Comparison of ENCODE assay signal across 10 mouse cellular contexts in genomic region chr17:69769002-69769421, GRCm38 (mm10).
DNase-seq lines count a peak whose midpoint lies in the region; ATAC-seq and TF ChIP-seq lines count a peak whose summit lies in the region.
"Had no signal": no experiment of that assay in that cellular context is flagged by ENCODE, and none has a peak within 500 bp of the region (broad histone marks: within the 10 kb centered on the region; RNA-seq: fewer than 3 reads in every experiment).

No protein-coding gene starts in this region.

- H3K4me2 ChIP-seq in embryonic facial prominence, embryonic 11.5 days (ENCODE audit: low read depth, low read length), result no peak overlapping the region
- H3K4me2 ChIP-seq in midbrain, postnatal 0 days (ENCODE audit: low read depth, low read length, poor library complexity, severe bottlenecking), result no peak overlapping the region
- H3K4me2 ChIP-seq: liver, embryonic 12.5 days had no signal

- TF ChIP-seq CTCF in cerebellum, adult 2 months (IDR thresholded peaks at IDR 0.05; ENCODE audit: borderline replicate concordance, insufficient read depth, low read depth, low read length), result no peak
- no peak for TF ChIP-seq CTCF in midbrain, postnatal 0 days (IDR thresholded peaks at IDR 0.05)

- no peaks in the 10 kb centered on the region for H3K36me3 ChIP-seq in embryonic facial prominence, embryonic 11.5 days (replicated peaks; ENCODE audit: control insufficient read depth, insufficient read depth, low read depth, low read length)
- H3K36me3 ChIP-seq in midbrain, postnatal 0 days (ENCODE audit: insufficient read depth, low read length), result no peaks in the 10 kb centered on the region
- H3K36me3 ChIP-seq: liver, embryonic 12.5 days had no signal

- 27% methylated on average over 8 of the region's 8 CpGs for WGBS in cerebellum, adult 2 months
- WGBS in embryonic facial prominence, embryonic 11.5 days, result 71% methylated on average over 8 of the region's 8 CpGs
- 46% methylated on average over 8 of the region's 8 CpGs for WGBS in midbrain, postnatal 0 days

- no peak overlapping the region for H3K27ac ChIP-seq in cerebellum, adult 2 months (ENCODE audit: insufficient read depth, low read length)
- H3K27ac ChIP-seq in embryonic facial prominence, embryonic 11.5 days (replicated peaks; ENCODE audit: low read depth, low read length), result no peak overlapping the region
- no peak overlapping the region for H3K27ac ChIP-seq in midbrain, postnatal 0 days (ENCODE audit: low read depth, low read length)
- H3K27ac ChIP-seq: liver, embryonic 12.5 days had no signal

- no peak for TF ChIP-seq POLR2A in cerebellum, adult 2 months (IDR thresholded peaks at IDR 0.05; ENCODE audit: borderline replicate concordance, insufficient read depth, low read length)

- DNase-seq in cerebellum, adult 2 months, result peak; percentile 18 to 24
- DNase-seq in cerebellum, adult 11 months, result no peak
- DNase-seq in embryonic facial prominence, embryonic 11.5 days (ENCODE audit: low spot score), result peak; percentile 40
- DNase-seq in layer of hippocampus, postnatal 10 days (ENCODE audit: low spot score in 2 of 2), result peak; percentile 24 to 38
- DNase-seq in midbrain, postnatal 0 days (ENCODE audit: low spot score), result peak; percentile 30
- no peak for DNase-seq in lung, postnatal 10 days
- DNase-seq in adipocyte (ENCODE audit: low spot score), result no peak
- DNase-seq: gastrocnemius, postnatal 25 days had no signal

- H3K27me3 ChIP-seq in cerebellum, adult 2 months (ENCODE audit: control insufficient read depth, insufficient read depth, low read length), result no peaks in the 10 kb centered on the region
- H3K27me3 ChIP-seq in embryonic facial prominence, embryonic 11.5 days (ENCODE audit: control insufficient read depth, insufficient read depth, low read length), result no peaks in the 10 kb centered on the region
- H3K27me3 ChIP-seq in midbrain, postnatal 0 days (ENCODE audit: insufficient read depth, low read length), result no peaks in the 10 kb centered on the region
- H3K27me3 ChIP-seq: liver, embryonic 12.5 days had no signal

- H3K4me3 ChIP-seq in cerebellum, adult 2 months (replicated peaks; ENCODE audit: insufficient read depth, low read depth, low read length), result no peak overlapping the region
- H3K4me3 ChIP-seq in embryonic facial prominence, embryonic 11.5 days (ENCODE audit: low read depth, low read length), result no peak overlapping the region
- no peak overlapping the region for H3K4me3 ChIP-seq in midbrain, postnatal 0 days (ENCODE audit: low read depth, low read length)
- H3K4me3 ChIP-seq: liver, embryonic 12.5 days had no signal

- H3K9me3 ChIP-seq in embryonic facial prominence, embryonic 11.5 days (replicated peaks; ENCODE audit: control insufficient read depth, low read length), result no peaks in the 10 kb centered on the region
- no peaks in the 10 kb centered on the region for H3K9me3 ChIP-seq in midbrain, postnatal 0 days (ENCODE audit: low read length)

- no peak overlapping the region for H3K9ac ChIP-seq in embryonic facial prominence, embryonic 11.5 days (replicated peaks; ENCODE audit: low read length)
- no peak overlapping the region for H3K9ac ChIP-seq in midbrain, postnatal 0 days (replicated peaks; ENCODE audit: low read length, poor library complexity, severe bottlenecking)
- H3K9ac ChIP-seq: liver, embryonic 12.5 days had no signal

- peak; percentile 67; the same call in 1 of the 2 replicates for ATAC-seq in embryonic facial prominence, embryonic 11.5 days (replicated peaks; ENCODE audit: insufficient number of reproducible peaks, low FRiP score, low TSS enrichment, low read depth)
- no peak for ATAC-seq in midbrain, postnatal 0 days (ENCODE audit: low FRiP score)
- no peak for ATAC-seq in inflammation-experienced regulatory T-cells, adult 6 months
- ATAC-seq: liver, embryonic 12.5 days had no signal

- H3K4me1 ChIP-seq in cerebellum, adult 2 months (ENCODE audit: control insufficient read depth, insufficient read depth, low read length), result no peaks in the 10 kb centered on the region; the same call in 1 of the 2 replicates
- no peaks in the 10 kb centered on the region for H3K4me1 ChIP-seq in embryonic facial prominence, embryonic 11.5 days (ENCODE audit: control insufficient read depth, insufficient read depth, low read length)
- H3K4me1 ChIP-seq in midbrain, postnatal 0 days (ENCODE audit: insufficient read depth, low read length), result no peaks in the 10 kb centered on the region
- H3K4me1 ChIP-seq: liver, embryonic 12.5 days had no signal

Comparison
In these comparisons a context has a peak if more than half of its experiments do, and no peak if none do; other contexts are left out.
1. DNase-seq: peak in cerebellum, adult 2 months (2 of 2), embryonic facial prominence, embryonic 11.5 days (single experiment), layer of hippocampus, postnatal 10 days (2 of 2) and midbrain, postnatal 0 days (single experiment); none in cerebellum, adult 11 months (single experiment), lung, postnatal 10 days (single experiment) and adipocyte (single experiment).